Mouse (Mus musculus): ENCODE results near the gene S100a5. TPM values are rescaled to one million over a fixed set of nuclear protein-coding genes. Genes with fewer than 3 reads are reported as not detected.

S100a5 gene
- polyA plus RNA-seq, 1 experiment from 2014 or later, result not detected

DNA sequence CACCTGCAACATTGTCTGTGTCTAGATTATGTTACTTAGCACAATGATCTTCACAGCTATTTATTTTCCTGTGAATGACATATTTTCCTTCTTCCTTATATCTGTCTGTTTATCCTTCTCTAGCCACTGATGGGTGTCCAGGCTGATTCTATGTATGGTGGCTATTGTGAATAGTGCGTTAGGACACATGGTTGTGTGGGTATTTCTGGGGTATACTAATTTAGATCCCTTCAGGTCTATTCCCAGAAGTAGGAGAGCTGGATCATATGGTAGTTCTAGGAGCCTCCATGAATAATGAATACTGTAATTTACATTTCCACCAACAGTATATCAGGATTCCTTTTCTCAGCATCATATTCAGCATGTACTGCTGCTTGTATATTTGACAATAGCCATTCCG lies 41.5 kb downstream of the S100a5 start:
- H3K27me3 ChIP-seq, result peaks cover 12% of the 10 kb centered on the region; the same call in 1 of the 2 replicates
- no peak overlapping the region for H3K27ac ChIP-seq
- no peak overlapping the region for H3K4me2 ChIP-seq
- H3K4me1 ChIP-seq (replicated peaks), result no peaks in the 10 kb centered on the region
- no peaks in the 10 kb centered on the region for H3K9me3 ChIP-seq (replicated peaks)
- H3K4me3 ChIP-seq, result no peak overlapping the region
- no peak for ATAC-seq (replicated peaks; ENCODE audit: insufficient number of reproducible peaks, insufficient read depth, low FRiP score, low read depth)
- H3K9ac ChIP-seq, result no peak overlapping the region
- WGBS, result 81% methylated on average over 2 of the region's 2 CpGs
- H3K36me3 ChIP-seq, result no peaks in the 10 kb centered on the region

DNA sequence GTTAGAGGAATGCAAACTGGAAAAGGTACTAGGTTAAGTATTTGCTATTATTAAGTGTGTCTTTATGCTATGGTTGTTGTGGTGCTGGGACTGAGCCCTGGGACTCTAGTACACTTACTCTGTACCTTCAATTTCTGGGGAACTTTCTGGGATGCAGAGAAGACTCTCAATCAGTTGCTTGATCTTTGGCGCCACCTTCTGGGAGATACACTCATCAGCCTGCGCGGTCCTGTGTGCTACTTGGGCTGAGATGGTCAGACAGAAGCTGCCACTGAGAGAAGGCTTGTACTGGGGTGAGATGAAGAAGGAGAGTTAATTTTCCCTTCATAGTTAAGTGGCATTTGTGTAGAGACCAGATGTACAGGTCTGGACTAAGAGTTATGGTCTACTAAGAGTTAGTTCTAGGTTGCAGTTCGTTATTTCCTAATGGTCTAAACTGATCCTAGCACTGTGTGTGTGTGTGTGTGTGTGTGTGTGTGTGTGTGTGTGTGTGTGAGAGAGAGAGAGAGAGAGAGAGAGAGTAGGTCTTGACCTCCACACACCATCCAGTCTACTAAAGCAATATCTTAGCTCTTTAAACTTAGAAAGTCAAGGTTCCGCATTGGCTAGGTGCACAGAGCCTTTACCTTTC lies 44.7 kb downstream of the S100a5 start:
- H3K36me3 ChIP-seq, result no peaks in the 10 kb centered on the region
- 31% methylated on average over 5 of the region's 5 CpGs for WGBS
- H3K9me3 ChIP-seq (replicated peaks), result no peaks in the 10 kb centered on the region
- H3K27ac ChIP-seq, result no peak overlapping the region
- no peaks in the 10 kb centered on the region for H3K4me1 ChIP-seq (replicated peaks)
- no peak for ATAC-seq (replicated peaks; ENCODE audit: insufficient number of reproducible peaks, insufficient read depth, low FRiP score, low read depth)
- no peak overlapping the region for H3K4me3 ChIP-seq
- H3K9ac ChIP-seq, result no peak overlapping the region
- H3K27me3 ChIP-seq, result peaks cover 16% of the 10 kb centered on the region
- H3K4me2 ChIP-seq, result no peak overlapping the region

- Histone ChIP-seq H3K4me2 (no peak within 1 kb of the TSS), H3K4me1 (replicated peaks) (no peaks in the 10 kb centered on the region), H3K27ac (no peak within 1 kb of the TSS), H3K36me3 (no peaks in the 10 kb centered on the region), H3K9ac (no peak within 1 kb of the TSS), H3K4me3 (no peak within 1 kb of the TSS), H3K27me3 (peaks cover 16% of the 10 kb centered on the region), H3K9me3 (replicated peaks) (no peaks in the 10 kb centered on the region)
- no peak for ATAC-seq (replicated peaks; ENCODE audit: insufficient number of reproducible peaks, insufficient read depth, low FRiP score, low read depth)
Observed at GRCm38 (mm10) chr3:90653717-90654116, 45.4 kb downstream of the S100a5 start, which contains the start of gene S100a7a. S100a7a (plus strand) TSS chr3:90654017.

DNA sequence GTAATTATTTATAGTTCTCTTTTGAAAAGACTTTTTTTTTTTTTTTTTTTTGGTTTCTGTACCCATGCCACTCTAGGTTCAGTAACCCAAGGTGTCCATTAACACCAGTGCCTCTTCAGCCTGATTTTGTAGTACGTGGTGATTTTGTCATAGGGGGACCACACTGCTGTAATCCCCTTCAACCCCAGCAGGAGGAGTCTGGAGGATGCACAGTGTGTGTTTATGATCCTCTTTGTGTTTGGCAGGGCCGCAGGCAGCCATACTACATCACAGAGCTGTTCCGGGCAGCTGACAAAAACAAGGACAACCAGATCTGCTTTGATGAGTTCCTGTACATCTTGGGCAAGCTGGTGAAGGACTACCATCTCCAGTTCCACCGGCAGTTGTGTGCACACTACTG lies 49.1 kb downstream of the S100a5 start:
- Histone ChIP-seq H3K4me1 (replicated peaks) (no peaks in the 10 kb centered on the region), H3K27me3 (peaks cover 16% of the 10 kb centered on the region), H3K9me3 (replicated peaks) (no peaks in the 10 kb centered on the region), H3K4me2 (no peak overlapping the region), H3K4me3 (no peak overlapping the region), H3K36me3 (no peaks in the 10 kb centered on the region), H3K9ac (no peak overlapping the region), H3K27ac (no peak overlapping the region)
- no peak for ATAC-seq (replicated peaks; ENCODE audit: insufficient number of reproducible peaks, insufficient read depth, low FRiP score, low read depth)
- 74% methylated on average over 4 of the region's 4 CpGs for WGBS

GRCm38 (mm10) chr3:90659364-90660044 lies 51.2 kb downstream of the S100a5 start:
- Histone ChIP-seq H3K4me3 (no peak overlapping the region), H3K9ac (no peak overlapping the region), H3K9me3 (replicated peaks) (no peaks in the 10 kb centered on the region), H3K27me3 (peaks cover 7% of the 10 kb centered on the region), H3K4me1 (replicated peaks) (no peaks in the 10 kb centered on the region), H3K4me2 (no peak overlapping the region), H3K36me3 (no peaks in the 10 kb centered on the region), H3K27ac (no peak overlapping the region)
- ATAC-seq (replicated peaks; ENCODE audit: insufficient number of reproducible peaks, insufficient read depth, low FRiP score, low read depth), result no peak

Other genes starting within 250 kb of the S100a5 start
- 4.8 and 9.4 TPM in 2 replicates for gene Slc27a3, start 218.6 kb upstream of the S100a5 start, polyA plus RNA-seq (2015; fragmentation: Nextera tagmentation; extraction: Ambion mirVana)
- gene Ints3, start 174.9 kb upstream of the S100a5 start, polyA plus RNA-seq (2015; fragmentation: Nextera tagmentation; extraction: Ambion mirVana), result 16.7 and 22.6 TPM in 2 replicates
- gene Npr1, start 142.7 kb upstream of the S100a5 start, polyA plus RNA-seq (2015; fragmentation: Nextera tagmentation; extraction: Ambion mirVana), result 10.1 and 12.5 TPM in 2 replicates
- gene Ilf2, start 132.4 kb upstream of the S100a5 start, polyA plus RNA-seq (2015; fragmentation: Nextera tagmentation; extraction: Ambion mirVana), result 97.3 and 108 TPM in 2 replicates
- gene Snapin, start 117.5 kb upstream of the S100a5 start, polyA plus RNA-seq (2015; fragmentation: Nextera tagmentation; extraction: Ambion mirVana), result 71.5 and 75.1 TPM in 2 replicates
- gene Chtop, start 99.0 kb upstream of the S100a5 start, polyA plus RNA-seq (2015; fragmentation: Nextera tagmentation; extraction: Ambion mirVana), result 90.9 and 98.3 TPM in 2 replicates
- 247 and 315 TPM in 2 replicates for gene S100a1, start 94.1 kb upstream of the S100a5 start, polyA plus RNA-seq (2015; fragmentation: Nextera tagmentation; extraction: Ambion mirVana)
- 73.0 and 94.1 TPM in 2 replicates for gene S100a13, start 94.1 kb upstream of the S100a5 start, polyA plus RNA-seq (2015; fragmentation: Nextera tagmentation; extraction: Ambion mirVana)
- 1.1 and 7.5 TPM in 2 replicates for gene S100a14, start 81.7 kb upstream of the S100a5 start, polyA plus RNA-seq (2015; fragmentation: Nextera tagmentation; extraction: Ambion mirVana)
- 89.3 and 103 TPM in 2 replicates for gene S100a16, start 71.3 kb upstream of the S100a5 start, polyA plus RNA-seq (2015; fragmentation: Nextera tagmentation; extraction: Ambion mirVana)
- gene S100a3, start 47.9 kb upstream of the S100a5 start, polyA plus RNA-seq (2015; fragmentation: Nextera tagmentation; extraction: Ambion mirVana), result 0.08 and 1.7 TPM in 2 replicates
- not detected in 2 replicates for gene S100a2, start 18.3 kb upstream of the S100a5 start, polyA plus RNA-seq (2015; fragmentation: Nextera tagmentation; extraction: Ambion mirVana)
- not detected in 2 replicates for gene Gm42674, start 6.6 kb upstream of the S100a5 start, polyA plus RNA-seq (2015; fragmentation: Nextera tagmentation; extraction: Ambion mirVana)
- gene S100a4, start 4.8 kb upstream of the S100a5 start, polyA plus RNA-seq (2015; fragmentation: Nextera tagmentation; extraction: Ambion mirVana), result 2.8 and 7.5 TPM in 2 replicates
- gene S100a6, start 4.4 kb downstream of the S100a5 start, polyA plus RNA-seq (2015; fragmentation: Nextera tagmentation; extraction: Ambion mirVana), result 48.9 and 70.5 TPM in 2 replicates
- 0.22 TPM in 1 of 2 replicates, not detected in the other for gene S100a7a, start 45.5 kb downstream of the S100a5 start, polyA plus RNA-seq (2015; fragmentation: Nextera tagmentation; extraction: Ambion mirVana)
- 24.9 and 32.7 TPM in 2 replicates for gene S100a8, start 60.5 kb downstream of the S100a5 start, polyA plus RNA-seq (2015; fragmentation: Nextera tagmentation; extraction: Ambion mirVana)
- gene S100a9, start 87.2 kb downstream of the S100a5 start, polyA plus RNA-seq (2015; fragmentation: Nextera tagmentation; extraction: Ambion mirVana), result 15.5 and 16.3 TPM in 2 replicates
- not detected in 2 replicates for gene Pglyrp4, start 118.4 kb downstream of the S100a5 start, polyA plus RNA-seq (2015; fragmentation: Nextera tagmentation; extraction: Ambion mirVana)
- gene Gm5849, start 169.4 kb downstream of the S100a5 start, polyA plus RNA-seq (2015; fragmentation: Nextera tagmentation; extraction: Ambion mirVana), result not detected in 2 replicates